Mouse (Mus musculus) midbrain, postnatal 0 days (tissue): ENCODE measurements at regions not wholly inside any gene's neighbourhood (a gene's known extent, or its start where the extent isn't known, plus 50 kb on each side); places are given as distances from the start of the nearest gene placed in this dataset.
A peak's percentile ranks its signal among the peaks of the same experiment; 100 is the strongest.

Experiments
- ATAC-seq: fragments of 200-750 bp; cut with Nextera tagmentation; 2 replicates; pipeline ENCODE4 v1.8.0; 2017; ENCODE audit warnings: moderate number of reproducible peaks, mild to moderate bottlenecking, moderate TSS enrichment, moderate library complexity; ENCODE audit not compliant: low FRiP score
- DNase-seq: peaks from one replicate; pipeline ENCODE4 v3.0.0-alpha.2; 2015; ENCODE audit warnings: low spot score
- H3K27ac ChIP-seq: fragments of 300-500 bp; sonication (generic); 2 replicates; pipeline ENCODE4 v1.5.1; 2014; ENCODE audit warnings: low read depth, mild to moderate bottlenecking, low read length, mixed read lengths
- H3K27me3 ChIP-seq: fragments of 300-500 bp; sonication (generic); 2 replicates; pipeline ENCODE4 v1.6.1; 2014; ENCODE audit warnings: low read length, control low read depth, mixed read lengths; ENCODE audit not compliant: insufficient read depth
- H3K36me3 ChIP-seq: fragments of 300-500 bp; sonication (generic); 2 replicates; pipeline ENCODE4 v1.6.1; 2014; ENCODE audit warnings: low read length, control low read depth, mixed read lengths; ENCODE audit not compliant: insufficient read depth
- H3K4me1 ChIP-seq: fragments of 300-500 bp; sonication (generic); 2 replicates; pipeline ENCODE4 v1.6.1; 2014; ENCODE audit warnings: mild to moderate bottlenecking, control low read depth, antibody characterized with exemption, low read length, mixed read lengths; ENCODE audit not compliant: insufficient read depth
- H3K4me2 ChIP-seq: fragments of 300-500 bp; sonication (generic); 2 replicates; pipeline ENCODE4 v1.6.1; 2014; ENCODE audit warnings: low read depth, mild to moderate bottlenecking, low read length, mixed read lengths; ENCODE audit not compliant: poor library complexity, severe bottlenecking
- H3K4me3 ChIP-seq: fragments of 300-500 bp; sonication (generic); 2 replicates; pipeline ENCODE4 v1.5.1; 2014; ENCODE audit warnings: low read depth, mild to moderate bottlenecking, low read length, moderate library complexity
- H3K9ac ChIP-seq: fragments of 300-500 bp; sonication (generic); replicated peaks from 2 replicates; pipeline ENCODE4 v1.6.1; 2014; ENCODE audit warnings: mild to moderate bottlenecking, low read length, moderate library complexity, mixed read lengths; ENCODE audit not compliant: poor library complexity, severe bottlenecking
- H3K9me3 ChIP-seq: fragments of 300-500 bp; sonication (generic); 2 replicates; pipeline ENCODE4 v1.6.1; 2016; ENCODE audit warnings: low read length, control low read depth
- CTCF ChIP-seq: IDR thresholded peaks from 2 replicates; pipeline ENCODE4 v1.5.1; 2016; ENCODE audit warnings: antibody characterized with exemption, mild to moderate bottlenecking
- WGBS: fragments of 180-500 bp; shearing (Covaris S2); extraction: QIAGEN DNeasy Blood & Tissue Kit; methylation state at CpG from one replicate; pipeline ENCODE4 v1.1.7; 2014; 5-methylcytosine and 5-hydroxymethylcytosine counted together

- WGBS = 65% methylated on average over 8 of the region's 8 CpGs
- no peaks in the 10 kb centered on the region for H3K27me3 ChIP-seq
- no peak overlapping the region for H3K9ac ChIP-seq
- no peak for TF ChIP-seq CTCF
- no peaks in the 10 kb centered on the region for H3K36me3 ChIP-seq
- no peak overlapping the region for H3K4me3 ChIP-seq
- H3K4me2 ChIP-seq = no peak overlapping the region
- no peak overlapping the region for H3K27ac ChIP-seq
- H3K4me1 ChIP-seq = no peaks in the 10 kb centered on the region
- DNase-seq (no peak), ATAC-seq (no peak)
- no peaks in the 10 kb centered on the region for H3K9me3 ChIP-seq
Measured at GRCm38 (mm10) chr8:109214247-109214646, 279.6 kb upstream of the Pmfbp1 start.

GRCm38 (mm10) chr8:109216318-109216717 is 277.5 kb upstream of the Pmfbp1 start:
- no peaks in the 10 kb centered on the region for H3K4me1 ChIP-seq
- no peaks in the 10 kb centered on the region for H3K27me3 ChIP-seq
- WGBS = 60% methylated on average over 5 of the region's 5 CpGs
- H3K9ac ChIP-seq = no peak overlapping the region
- no peaks in the 10 kb centered on the region for H3K9me3 ChIP-seq
- ATAC-seq = no peak
- DNase-seq = no peak
- H3K36me3 ChIP-seq = no peaks in the 10 kb centered on the region
- no peak for TF ChIP-seq CTCF
- H3K27ac ChIP-seq = no peak overlapping the region
- no peak overlapping the region for H3K4me3 ChIP-seq
- H3K4me2 ChIP-seq = no peak overlapping the region

- Histone ChIP-seq H3K4me2 (no peak overlapping the region), H3K9me3 (no peaks in the 10 kb centered on the region), H3K27ac (no peak overlapping the region), H3K27me3 (no peaks in the 10 kb centered on the region), H3K9ac (no peak overlapping the region), H3K36me3 (no peaks in the 10 kb centered on the region), H3K4me1 (no peaks in the 10 kb centered on the region), H3K4me3 (no peak overlapping the region)
- WGBS = 92% methylated on average over 19 of the region's 19 CpGs
- TF ChIP-seq CTCF = no peak
- DNase-seq (no peak), ATAC-seq (no peak)
Measured at GRCm38 (mm10) chr8:109217326-109217725, 276.5 kb upstream of the Pmfbp1 start.

DNA sequence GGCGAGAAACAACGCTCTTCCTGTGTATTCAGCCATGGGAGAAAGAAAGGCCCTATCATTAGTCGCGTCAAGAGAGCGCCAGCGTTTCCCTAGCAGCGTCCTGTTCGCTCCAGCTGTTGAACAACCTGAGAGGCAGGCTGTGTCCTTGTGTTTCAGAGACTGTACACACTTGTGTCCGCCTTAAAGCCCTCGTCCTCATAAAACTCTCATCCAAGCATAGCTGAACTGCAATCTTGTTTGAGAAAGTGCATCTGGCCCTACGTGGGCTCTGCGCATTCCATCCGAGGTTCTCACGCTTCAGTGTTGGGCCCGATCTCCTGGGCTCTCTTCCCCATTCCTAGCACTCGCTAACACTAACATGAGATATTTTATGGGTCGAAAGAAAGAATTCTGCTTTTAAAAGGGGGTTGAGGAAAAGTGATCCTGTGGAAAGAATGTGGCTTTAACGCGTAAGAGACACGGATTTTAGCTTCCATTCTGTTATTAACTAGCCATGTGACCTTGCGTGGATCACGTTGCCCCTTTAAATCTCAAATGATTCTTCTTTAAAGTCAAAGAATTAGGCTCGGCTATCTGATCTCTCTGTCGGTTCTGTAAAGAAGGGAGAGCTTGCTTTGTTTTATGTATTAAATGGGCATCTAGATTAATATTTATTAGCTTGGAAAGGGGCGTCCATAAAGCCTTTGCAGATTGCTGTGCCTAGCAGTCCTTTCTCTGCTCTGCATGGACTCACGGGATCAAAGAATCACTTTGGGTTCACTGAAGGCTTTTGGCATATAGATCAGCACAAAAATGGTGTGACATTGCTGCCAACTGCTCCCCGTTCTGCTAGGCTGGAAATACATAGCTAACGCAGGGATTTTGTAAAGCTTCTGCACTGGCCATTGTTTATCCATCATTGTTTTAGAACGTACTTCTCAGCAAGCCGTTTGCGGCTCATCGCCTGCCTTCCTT is 261.3 kb upstream of the Pmfbp1 start:
- ATAC-seq = no peak
- H3K9ac ChIP-seq = peak overlapping the region; percentile 37

DNA sequence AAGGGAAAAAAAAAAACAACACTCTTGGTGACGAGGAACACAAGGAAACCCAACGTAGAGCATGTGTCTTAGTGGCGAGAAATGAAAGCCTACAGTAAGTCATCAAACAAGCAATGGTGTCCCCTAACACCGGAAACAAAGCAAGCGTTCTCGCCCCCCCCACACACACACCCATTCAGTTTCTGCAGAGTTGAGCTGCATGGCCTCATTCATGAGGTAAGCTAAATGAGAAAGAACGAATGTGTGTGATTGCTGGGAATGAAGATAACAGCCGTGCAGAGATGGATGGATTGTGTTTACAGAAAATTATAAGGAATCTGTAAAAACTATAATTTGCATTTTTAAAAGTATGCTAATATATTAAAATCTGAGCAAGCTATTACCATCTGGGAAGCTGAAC is 248.3 kb upstream of the Pmfbp1 start:
- WGBS = 47% methylated on average over 8 of the region's 8 CpGs
- no peak for TF ChIP-seq CTCF

More for the DNA sequence above, 261.3 kb upstream of the Pmfbp1 start:
- Histone ChIP-seq H3K4me3 (peak overlapping the region; percentile 9; the same call in 1 of the 2 replicates), H3K36me3 (no peaks in the 10 kb centered on the region), H3K27ac (no peak overlapping the region; the same call in none of the 2 replicates), H3K27me3 (no peaks in the 10 kb centered on the region), H3K4me2 (peak overlapping the region; percentile 41), H3K9me3 (no peaks in the 10 kb centered on the region), H3K4me1 (0 out of 2 replicates have a peak, but pooled peaks cover 2% of the 10 kb centered on the region)
- TF ChIP-seq CTCF = no peak
- peak; percentile 45 for DNase-seq
- 20% methylated on average over 32 of the region's 32 CpGs for WGBS

DNA sequence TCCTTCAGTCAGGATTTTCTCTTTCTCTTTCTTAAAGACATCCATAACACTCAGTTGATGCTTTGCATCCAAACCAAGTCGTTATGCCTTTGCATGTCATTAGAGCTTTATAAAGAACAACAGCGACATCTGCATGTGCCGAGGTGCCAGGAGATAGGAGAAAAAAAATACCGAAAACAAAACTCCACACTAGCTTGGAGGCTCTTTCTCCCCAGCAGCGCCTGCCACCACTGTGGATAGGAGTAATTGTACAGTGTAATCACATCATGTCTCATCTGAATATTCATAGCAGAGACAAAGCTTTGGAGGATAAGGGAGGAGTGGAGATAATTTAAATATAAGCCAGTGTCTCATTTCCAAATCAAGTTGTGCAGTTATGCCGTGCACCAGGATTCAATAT is 246.0 kb upstream of the Pmfbp1 start:
- ATAC-seq = peak; percentile 48; the same call in 1 of the 2 replicates
- Histone ChIP-seq H3K36me3 (no peaks in the 10 kb centered on the region), H3K4me3 (peak overlapping the region; percentile 43), H3K9me3 (no peaks in the 10 kb centered on the region), H3K9ac (peak overlapping the region; percentile 67), H3K4me2 (peak overlapping the region; percentile 60), H3K4me1 (no peaks in the 10 kb centered on the region), H3K27me3 (no peaks in the 10 kb centered on the region), H3K27ac (peak overlapping the region; percentile 78)
- 25% methylated on average over 6 of the region's 6 CpGs for WGBS
- peak; percentile 87 for DNase-seq
- TF ChIP-seq CTCF = peak; percentile 74

More for the DNA sequence above, 248.3 kb upstream of the Pmfbp1 start:
- H3K4me3 ChIP-seq = peak overlapping the region; percentile 43
- no peak overlapping the region for H3K9ac ChIP-seq
- no peaks in the 10 kb centered on the region for H3K9me3 ChIP-seq
- H3K27me3 ChIP-seq = no peaks in the 10 kb centered on the region
- DNase-seq (peak; percentile 21), ATAC-seq (no peak)
- no peak overlapping the region for H3K27ac ChIP-seq
- no peaks in the 10 kb centered on the region for H3K36me3 ChIP-seq
- no peaks in the 10 kb centered on the region for H3K4me1 ChIP-seq
- peak overlapping the region; percentile 60 for H3K4me2 ChIP-seq
